In genomic region chr19:8965771-8966170, GRCm38 (mm10) we compare ENCODE assay signal across 8 mouse cellular contexts. TPM values are rescaled to one million over a fixed set of nuclear protein-coding genes. Genes with fewer than 3 reads are reported as not detected.
DNase-seq lines count a peak whose midpoint lies in the region; ATAC-seq and TF ChIP-seq lines count a peak whose summit lies in the region.

No protein-coding gene starts in this region.

- no peaks in the 10 kb centered on the region for H3K9me3 ChIP-seq in forebrain, embryonic 14.5 days (replicated peaks; ENCODE audit: control insufficient read depth, low read length)
- no peaks in the 10 kb centered on the region for H3K9me3 ChIP-seq in kidney, postnatal 0 days (replicated peaks; ENCODE audit: low read length)

- peak overlapping the region; percentile 62; the same call in 1 of the 2 replicates for H3K9ac ChIP-seq in forebrain, embryonic 14.5 days (ENCODE audit: low read length)
- H3K9ac ChIP-seq in kidney, postnatal 0 days (ENCODE audit: low read depth, low read length): peak overlapping the region; percentile 61

- no peak for TF ChIP-seq CTCF in kidney, postnatal 0 days (IDR thresholded peaks at IDR 0.05; ENCODE audit: low read depth)

- intact Hi-C loops in left cerebral cortex, postnatal 4 days (cut with DNase I): no loop called here

- peak overlapping the region; percentile 80; the same call in 1 of the 2 replicates for H3K4me3 ChIP-seq in forebrain, embryonic 14.5 days (ENCODE audit: low read depth, low read length)
- peak overlapping the region; percentile 89 for H3K4me3 ChIP-seq in kidney, postnatal 0 days (replicated peaks; ENCODE audit: low read depth, low read length)
- peak overlapping the region; percentile 97 for H3K4me3 ChIP-seq in myocyte

- no peak overlapping the region; the same call in 1 of the 2 replicates for H3K27ac ChIP-seq in forebrain, embryonic 14.5 days (ENCODE audit: low read depth, low read length)
- peak overlapping the region; percentile 94 for H3K27ac ChIP-seq in kidney, postnatal 0 days

- TF ChIP-seq POLR2A in myocyte (IDR thresholded peaks at IDR 0.05; ENCODE audit: insufficient read length, low read depth): no peak

- peaks cover 42% of the 10 kb centered on the region for H3K79me2 ChIP-seq in myocyte (ENCODE audit: control insufficient read depth, insufficient read depth)

- peak overlapping the region; percentile 60 for H3K4me2 ChIP-seq in forebrain, embryonic 14.5 days (ENCODE audit: low read length)
- H3K4me2 ChIP-seq in kidney, postnatal 0 days (ENCODE audit: low read length): peak overlapping the region; percentile 54
- H3K4me2 ChIP-seq in myocyte (ENCODE audit: low read depth): peak overlapping the region; percentile 87

- peaks cover 73% of the 10 kb centered on the region for H3K36me3 ChIP-seq in forebrain, embryonic 14.5 days (ENCODE audit: control insufficient read depth, insufficient read depth, low read length)
- peaks cover 60% of the 10 kb centered on the region for H3K36me3 ChIP-seq in kidney, postnatal 0 days (ENCODE audit: insufficient read depth, low read length)
- peaks cover 44% of the 10 kb centered on the region for H3K36me3 ChIP-seq in myocyte (ENCODE audit: control insufficient read depth, insufficient read depth)

- no peaks in the 10 kb centered on the region for H3K27me3 ChIP-seq in forebrain, embryonic 14.5 days (replicated peaks; ENCODE audit: control insufficient read depth, insufficient read depth, low read length)
- no peaks in the 10 kb centered on the region for H3K27me3 ChIP-seq in kidney, postnatal 0 days (ENCODE audit: insufficient read depth, low read length)
- H3K27me3 ChIP-seq in myocyte (ENCODE audit: control insufficient read depth, insufficient read depth, insufficient read length): no peaks in the 10 kb centered on the region

- DNase-seq in layer of hippocampus, adult 11-12 months (ENCODE audit: low spot score): peak; percentile 32
- no peak for DNase-seq in layer of hippocampus, postnatal 14 days (ENCODE audit: low spot score in 2 of 2)
- peak; percentile 51 for DNase-seq in adipocyte (ENCODE audit: low spot score)
- no peak for DNase-seq in forebrain, embryonic 14.5 days (ENCODE audit: low spot score)
- DNase-seq in kidney, postnatal 0 days (ENCODE audit: low spot score): no peak
- no peak for DNase-seq in left cerebral cortex, postnatal 4 days

- ATAC-seq in forebrain, embryonic 14.5 days: no peak
- no peak for ATAC-seq in kidney, postnatal 0 days (replicated peaks; ENCODE audit: low FRiP score, low read depth)
- ATAC-seq in monocyte, adult 5-6 weeks (replicated peaks; ENCODE audit: insufficient number of reproducible peaks, low FRiP score, low TSS enrichment, poor library complexity, severe bottlenecking): no peak

- H3ac ChIP-seq in myocyte (ENCODE audit: control insufficient read depth, insufficient read length): no peak overlapping the region

- peaks cover 10% of the 10 kb centered on the region for H3K4me1 ChIP-seq in forebrain, embryonic 14.5 days (ENCODE audit: control insufficient read depth, insufficient read depth, low read length)
- H3K4me1 ChIP-seq in kidney, postnatal 0 days (replicated peaks; ENCODE audit: insufficient read depth, low read length): 0 out of 2 replicates have a peak, but pooled peaks cover 5% of the 10 kb centered on the region

- 78% methylated on average over 8 of the region's 8 CpGs for WGBS in forebrain, embryonic 14.5 days
- WGBS in kidney, postnatal 0 days: 74% methylated on average over 8 of the region's 8 CpGs

TF ChIP-seq in myocyte, 11 proteins besides CTCF, POLR2A, EP300 and RAD21:
- peak; percentile 63 for TF ChIP-seq POLR2AphosphoS2 (IDR thresholded peaks at IDR 0.05; ENCODE audit: insufficient read length, low read depth)
- no peak for TF ChIP-seq E2F4 (IDR thresholded peaks at IDR 0.05; ENCODE audit: insufficient read depth)
- TF ChIP-seq CEBPB (IDR thresholded peaks at IDR 0.05; ENCODE audit: insufficient read depth, poor library complexity, severe bottlenecking): no peak

RNA-seq across cellular contexts. Expression of gene Eef1g, which starts 1.1 kb away (rescaled TPM):
- 100 to 1,000 TPM; 198 to 230 TPM for total RNA-seq in layer of hippocampus, postnatal 14 days (2021)
- polyA plus RNA-seq in forebrain, embryonic 14.5 days (2014; fragmentation: Nextera tagmentation; extraction: Ambion mirVana): 356 and 360 TPM in 2 replicates
- 328 and 354 TPM in 2 replicates for polyA plus RNA-seq in kidney, postnatal 0 days (2015; fragmentation: Nextera tagmentation; extraction: Ambion mirVana)
- 896 TPM for polyA plus RNA-seq in myocyte (2012; fragmentation: generic; extraction: Trizol)
- total RNA-seq in monocyte, adult 5-6 weeks (2017): 313 to 352 TPM (median 341 TPM) in 3 replicates
- total RNA-seq in left cerebral cortex, postnatal 4 days (2021): 100 to 1,000 TPM; 385 to 398 TPM

RNA-seq across cellular contexts. Expression of gene Tut1, which starts 12.1 kb away (rescaled TPM):
- total RNA-seq in layer of hippocampus, postnatal 14 days (2021): 10 to 100 TPM; 15.0 to 17.3 TPM
- 24.2 and 26.4 TPM in 2 replicates for polyA plus RNA-seq in forebrain, embryonic 14.5 days (2014; fragmentation: Nextera tagmentation; extraction: Ambion mirVana)
- polyA plus RNA-seq in kidney, postnatal 0 days (2015; fragmentation: Nextera tagmentation; extraction: Ambion mirVana): 19.9 and 22.3 TPM in 2 replicates
- 24.9 TPM for polyA plus RNA-seq in myocyte (2012; fragmentation: generic; extraction: Trizol)
- total RNA-seq in monocyte, adult 5-6 weeks (2017): 14.8 to 16.9 TPM (median 16.7 TPM) in 3 replicates
- total RNA-seq in left cerebral cortex, postnatal 4 days (2021): 10 to 100 TPM; 17.5 to 20.0 TPM

RNA-seq across cellular contexts. Expression of gene Ahnak, which starts 23.3 kb away (rescaled TPM):
- total RNA-seq in layer of hippocampus, postnatal 14 days (2021): 10 to 100 TPM; 20.7 to 22.5 TPM
- polyA plus RNA-seq in forebrain, embryonic 14.5 days (2014; fragmentation: Nextera tagmentation; extraction: Ambion mirVana): 2.6 and 4.5 TPM in 2 replicates
- polyA plus RNA-seq in kidney, postnatal 0 days (2015; fragmentation: Nextera tagmentation; extraction: Ambion mirVana): 22.5 and 27.5 TPM in 2 replicates
- 93.3 TPM for polyA plus RNA-seq in myocyte (2012; fragmentation: generic; extraction: Trizol)
- 408 to 1,020 TPM (median 414 TPM) in 3 replicates for total RNA-seq in monocyte, adult 5-6 weeks (2017)
- 10 to 100 TPM; 14.0 to 18.5 TPM for total RNA-seq in left cerebral cortex, postnatal 4 days (2021)

RNA-seq across cellular contexts. Expression of gene Mta2, which starts 24.1 kb away (rescaled TPM):
- total RNA-seq in layer of hippocampus, postnatal 14 days (2021): 10 to 100 TPM; 52.4 to 56.6 TPM
- 57.1 and 57.4 TPM in 2 replicates for polyA plus RNA-seq in forebrain, embryonic 14.5 days (2014; fragmentation: Nextera tagmentation; extraction: Ambion mirVana)
- polyA plus RNA-seq in kidney, postnatal 0 days (2015; fragmentation: Nextera tagmentation; extraction: Ambion mirVana): 103 and 116 TPM in 2 replicates
- polyA plus RNA-seq in myocyte (2012; fragmentation: generic; extraction: Trizol): 81.5 TPM
- 129 to 201 TPM (median 158 TPM) in 3 replicates for total RNA-seq in monocyte, adult 5-6 weeks (2017)
- 10 to 100 TPM; 75.4 to 79.6 TPM for total RNA-seq in left cerebral cortex, postnatal 4 days (2021)

RNA-seq across cellular contexts. Expression of gene Eml3, which starts 36.4 kb away (rescaled TPM):
- total RNA-seq in layer of hippocampus, postnatal 14 days (2021): 10 to 100 TPM; 11.3 to 11.7 TPM
- polyA plus RNA-seq in forebrain, embryonic 14.5 days (2014; fragmentation: Nextera tagmentation; extraction: Ambion mirVana): 4.1 and 5.4 TPM in 2 replicates
- 25.5 and 26.2 TPM in 2 replicates for polyA plus RNA-seq in kidney, postnatal 0 days (2015; fragmentation: Nextera tagmentation; extraction: Ambion mirVana)
- polyA plus RNA-seq in myocyte (2012; fragmentation: generic; extraction: Trizol): 14.7 TPM
- 39.3 to 101 TPM (median 62.5 TPM) in 3 replicates for total RNA-seq in monocyte, adult 5-6 weeks (2017)
- total RNA-seq in left cerebral cortex, postnatal 4 days (2021): 10 to 100 TPM in 1 of 2 experiments, 1 to 10 TPM in 1; 9.4 to 11.6 TPM

Comparison
In these comparisons a context has a peak if more than half of its experiments do, and no peak if none do; other contexts are left out.
1. DNase-seq: peak in layer of hippocampus, adult 11-12 months (single experiment) and adipocyte (single experiment); none in layer of hippocampus, postnatal 14 days (0 of 2), forebrain, embryonic 14.5 days (single experiment), kidney, postnatal 0 days (single experiment) and left cerebral cortex, postnatal 4 days (single experiment).
2. RNA of gene Ahnak, which starts 23.3 kb away (total RNA-seq): 408 to 1,020 TPM in monocyte, adult 5-6 weeks; 20.7 to 22.5 TPM in layer of hippocampus, postnatal 14 days and 14.0 to 18.5 TPM in left cerebral cortex, postnatal 4 days; every median in the first group is over 10 times any median in the second.
3. Peak in every context shown above with its lines, with median percentiles within 50 percentile points of each other: H3K4me2 ChIP-seq and H3K4me3 ChIP-seq.